Mouse (Mus musculus): ENCODE measurements around the gene Hist2h2aa1. TPM values are rescaled to one million over a fixed set of nuclear protein-coding genes. Genes with fewer than 3 reads are reported as not detected.
"Not testable (repeated sequence)": the region's sequence is repeated elsewhere in the genome, so short reads cannot be mapped to it uniquely, and the experiment has no call there.

The Hist2h2aa1 gene
- total and polyA plus RNA-seq, 3 experiments: 21.4 to 503 TPM; not detected in 1

GRCm38 (mm10) chr3:96230404-96230803, 14.9 kb upstream of the Hist2h2aa1 start:
- no peak for DNase-seq

DNA sequence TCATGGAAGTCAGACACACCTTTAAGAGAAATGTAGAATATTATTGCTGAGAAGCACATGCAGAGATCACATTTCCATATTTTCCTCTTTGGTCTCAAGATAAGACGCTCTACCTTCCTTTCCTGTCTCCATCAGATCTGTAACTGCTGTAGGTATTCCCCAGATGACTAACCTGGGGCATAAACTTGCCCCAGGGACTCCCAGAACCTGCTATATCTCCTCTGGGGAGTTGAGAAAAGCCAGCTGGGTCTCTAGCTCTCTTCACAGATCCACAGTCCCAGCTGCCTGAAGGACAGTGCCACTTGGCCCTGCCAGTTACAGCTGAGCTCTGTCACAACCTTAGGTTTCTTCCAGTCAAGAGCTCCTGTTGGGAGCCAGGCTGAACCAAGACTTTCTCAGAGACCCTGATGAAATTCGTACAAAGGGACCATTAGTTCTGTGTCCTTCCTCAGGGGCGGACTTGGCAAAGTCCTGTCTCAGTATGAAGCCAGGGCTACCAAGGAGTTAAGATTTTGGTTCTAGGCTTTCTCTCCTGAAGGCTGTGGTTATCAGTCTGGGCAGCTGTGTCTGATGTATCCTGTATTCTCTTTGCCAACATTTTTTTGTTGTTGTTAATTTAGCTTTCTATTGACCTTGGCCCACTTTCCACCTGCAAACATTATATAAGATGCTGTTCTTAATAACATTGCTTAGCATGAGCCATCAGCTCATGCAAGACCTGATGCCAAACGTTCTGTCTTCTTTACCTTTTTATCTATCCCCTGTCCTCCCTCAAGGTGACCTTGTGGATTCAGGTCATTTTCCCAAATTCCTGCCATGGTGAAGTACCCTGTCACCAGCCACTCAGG, 14.2 kb upstream of the Hist2h2aa1 start:
- DNase-seq: peak; percentile 48

DNA sequence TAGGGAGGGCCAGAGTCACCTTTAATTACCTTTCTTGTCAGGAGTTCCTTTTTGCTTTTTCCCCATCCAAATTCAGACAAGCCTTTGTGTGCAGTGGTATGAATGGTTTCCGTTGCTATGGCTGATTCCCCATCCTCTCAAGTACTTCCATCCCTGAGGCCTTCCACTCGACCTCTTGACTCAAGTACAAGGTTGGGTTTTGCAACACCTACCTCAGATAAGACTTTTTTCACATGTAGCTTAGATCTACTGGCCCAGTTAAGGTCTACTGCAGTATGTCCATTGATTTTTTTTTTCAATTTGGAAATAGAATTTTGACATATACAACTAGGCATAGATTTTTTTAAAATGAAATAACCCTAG, 13.6 kb upstream of the Hist2h2aa1 start:
- no peak for DNase-seq

GRCm38 (mm10) chr3:96234914-96235313, 10.4 kb upstream of the Hist2h2aa1 start:
- DNase-seq: no peak

DNA sequence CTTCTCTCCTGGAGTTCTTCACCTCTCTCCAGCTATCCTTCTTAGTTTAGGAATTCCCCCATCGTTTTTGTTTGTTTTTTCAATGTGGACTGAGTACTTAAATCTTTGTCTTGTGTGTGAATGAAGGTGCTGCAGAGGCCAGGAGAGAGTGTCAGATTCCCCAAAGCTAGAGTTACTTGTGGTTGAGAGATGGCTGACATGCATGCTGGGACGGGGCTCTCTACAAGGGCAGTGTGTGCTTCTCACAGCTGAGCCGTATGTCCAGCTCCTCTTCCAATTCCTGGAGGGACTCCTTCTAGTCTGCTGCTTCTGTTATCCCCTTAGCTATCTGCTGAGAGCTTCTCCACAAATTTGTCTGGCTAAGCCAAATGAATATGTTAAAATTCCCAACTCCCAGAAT, 9.5 kb upstream of the Hist2h2aa1 start:
- no peak for DNase-seq

GRCm38 (mm10) chr3:96236834-96237334, 8.4 kb upstream of the Hist2h2aa1 start:
- DNase-seq: no peak

- DNase-seq: no peak
Measured at GRCm38 (mm10) chr3:96237335-96237903, 7.9 kb upstream of the Hist2h2aa1 start.

- DNase-seq: no peak
Measured at GRCm38 (mm10) chr3:96237904-96238511, 7.3 kb upstream of the Hist2h2aa1 start.

DNA sequence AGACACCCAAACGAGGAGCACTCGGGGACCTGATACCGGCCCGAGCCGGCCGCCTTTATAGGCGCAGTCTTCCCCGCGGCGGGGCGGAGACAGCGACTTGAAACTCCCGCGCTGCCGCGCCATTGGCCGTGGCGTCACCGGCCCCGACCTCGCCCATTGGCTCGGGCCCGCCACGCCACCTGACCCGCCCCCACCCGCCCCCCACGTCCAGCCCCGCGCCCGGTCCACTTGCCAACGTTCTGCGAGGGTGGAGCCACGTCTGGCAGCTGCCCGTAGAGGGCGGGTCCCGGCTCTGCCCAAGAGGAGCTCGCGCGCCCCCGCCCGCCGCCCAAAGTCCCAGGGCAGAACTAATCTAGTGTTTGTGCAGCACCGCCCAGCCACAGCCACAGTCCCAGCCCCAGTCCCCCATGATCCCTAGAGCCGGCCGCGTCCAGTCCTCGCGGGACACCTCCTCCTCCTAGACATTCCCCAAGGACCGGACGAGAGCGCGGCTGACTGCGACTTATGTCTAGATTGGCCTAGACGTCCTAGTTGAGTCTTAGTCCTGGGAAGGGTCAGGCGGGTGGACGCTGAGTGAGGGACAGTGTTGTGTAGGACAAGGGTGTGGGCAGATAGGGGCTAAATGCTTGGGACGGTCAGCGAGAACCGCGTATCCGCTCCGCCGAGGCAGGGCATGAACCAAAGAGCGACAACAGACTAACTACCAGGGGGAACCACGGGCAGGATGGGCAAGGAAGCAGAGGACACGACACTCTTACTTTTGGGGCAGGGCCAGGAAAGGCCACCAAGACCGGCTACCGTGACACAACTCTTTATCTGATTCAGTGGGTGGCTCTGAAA, 6.1 kb upstream of the Hist2h2aa1 start, which contains the start of gene Hist2h3c2:
TSS of gene Hist2h3c2 (minus strand) at position 174 of the 840 bp plus-strand sequence.
- DNase-seq: peak; percentile 77

GRCm38 (mm10) chr3:96239949-96240798, 5.1 kb upstream of the Hist2h2aa1 start, which contains the start of gene Hist2h2aa2:
Gene Hist2h2aa2, minus strand, starts transcription at chr3:96240276.
- DNase-seq: peak; percentile 100

- DNase-seq: no peak
Measured at GRCm38 (mm10) chr3:96240799-96241197, 4.5 kb upstream of the Hist2h2aa1 start.

GRCm38 (mm10) chr3:96243921-96244572, 1.2 kb upstream of the Hist2h2aa1 start:
- DNase-seq: no peak

DNA sequence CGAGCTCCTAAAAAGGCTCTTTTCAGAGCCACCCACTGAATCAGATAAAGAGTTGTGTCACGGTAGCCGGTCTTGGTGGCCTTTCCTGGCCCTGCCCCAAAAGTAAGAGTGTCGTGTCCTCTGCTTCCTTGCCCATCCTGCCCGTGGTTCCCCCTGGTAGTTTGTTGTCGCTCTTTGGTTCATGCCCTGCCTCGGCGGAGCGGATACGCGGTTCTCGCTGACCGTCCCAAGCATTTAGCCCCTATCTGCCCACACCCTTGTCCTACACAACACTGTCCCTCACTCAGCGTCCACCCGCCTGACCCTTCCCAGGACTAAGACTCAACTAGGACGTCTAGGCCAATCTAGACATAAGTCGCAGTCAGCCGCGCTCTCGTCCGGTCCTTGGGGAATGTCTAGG, 721 bp downstream of the Hist2h2aa1 start:
- not testable (repeated sequence) for DNase-seq

GRCm38 (mm10) chr3:96246427-96246856, 1.1 kb downstream of the Hist2h2aa1 start, which contains the start of gene Hist2h3c1:
Gene Hist2h3c1, plus strand, starts transcription at chr3:96246685.
- not testable (repeated sequence) for DNase-seq

DNA sequence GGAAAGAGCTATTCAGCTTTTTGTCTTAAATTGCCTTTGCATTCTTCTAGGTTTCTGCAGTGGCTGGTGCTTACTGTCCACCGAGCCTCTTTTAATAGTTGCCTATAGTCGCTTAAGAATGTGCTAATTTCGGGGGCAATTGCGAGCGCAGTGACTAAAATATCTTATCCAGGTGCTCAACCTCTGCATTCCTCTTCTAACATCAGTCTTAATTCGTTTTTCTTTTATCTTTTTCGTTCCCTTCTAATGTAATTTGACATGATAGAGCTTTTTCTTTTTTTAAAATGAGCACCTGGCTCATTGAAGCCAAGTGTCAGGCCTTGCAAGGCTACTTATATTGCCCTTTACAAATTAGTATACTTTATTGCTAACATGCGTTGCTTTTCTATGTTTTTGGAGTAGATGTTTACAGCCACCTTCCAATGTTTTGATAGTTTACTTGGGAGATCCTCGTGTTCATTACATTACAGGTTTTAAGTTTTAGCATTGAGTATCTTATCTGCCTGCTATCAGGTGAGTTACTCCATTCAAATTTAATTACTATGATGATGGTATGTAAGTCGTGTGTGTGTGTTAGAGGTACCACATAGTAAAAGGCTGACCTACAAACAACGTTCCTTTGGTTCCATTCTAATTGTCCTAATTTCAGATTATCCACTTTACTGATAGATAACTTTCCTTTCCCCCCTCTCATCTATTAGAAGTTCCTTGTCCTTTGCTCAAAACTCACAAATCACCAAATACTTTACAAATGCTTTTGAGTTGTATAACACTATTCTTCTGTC, 2.3 kb downstream of the Hist2h2aa1 start:
- DNase-seq: no peak

- DNase-seq: no peak
Measured at GRCm38 (mm10) chr3:96248141-96249033, 3.1 kb downstream of the Hist2h2aa1 start.

GRCm38 (mm10) chr3:96249034-96249345, 3.7 kb downstream of the Hist2h2aa1 start:
- no peak for DNase-seq

- DNase-seq: no peak
Measured at GRCm38 (mm10) chr3:96250890-96251289, 5.6 kb downstream of the Hist2h2aa1 start.
